Mouse (Mus musculus) cerebral cortex, adult 2 months (tissue): ENCODE results near the gene Hmga1b.

Source experiments
- WGBS: fragments of 180-500 bp; shearing (Covaris S2); methylation state at CpG from one replicate; pipeline ENCODE4 v1.1.7; 2018; 5-methylcytosine and 5-hydroxymethylcytosine counted together

Gene Hmga1b

DNA sequence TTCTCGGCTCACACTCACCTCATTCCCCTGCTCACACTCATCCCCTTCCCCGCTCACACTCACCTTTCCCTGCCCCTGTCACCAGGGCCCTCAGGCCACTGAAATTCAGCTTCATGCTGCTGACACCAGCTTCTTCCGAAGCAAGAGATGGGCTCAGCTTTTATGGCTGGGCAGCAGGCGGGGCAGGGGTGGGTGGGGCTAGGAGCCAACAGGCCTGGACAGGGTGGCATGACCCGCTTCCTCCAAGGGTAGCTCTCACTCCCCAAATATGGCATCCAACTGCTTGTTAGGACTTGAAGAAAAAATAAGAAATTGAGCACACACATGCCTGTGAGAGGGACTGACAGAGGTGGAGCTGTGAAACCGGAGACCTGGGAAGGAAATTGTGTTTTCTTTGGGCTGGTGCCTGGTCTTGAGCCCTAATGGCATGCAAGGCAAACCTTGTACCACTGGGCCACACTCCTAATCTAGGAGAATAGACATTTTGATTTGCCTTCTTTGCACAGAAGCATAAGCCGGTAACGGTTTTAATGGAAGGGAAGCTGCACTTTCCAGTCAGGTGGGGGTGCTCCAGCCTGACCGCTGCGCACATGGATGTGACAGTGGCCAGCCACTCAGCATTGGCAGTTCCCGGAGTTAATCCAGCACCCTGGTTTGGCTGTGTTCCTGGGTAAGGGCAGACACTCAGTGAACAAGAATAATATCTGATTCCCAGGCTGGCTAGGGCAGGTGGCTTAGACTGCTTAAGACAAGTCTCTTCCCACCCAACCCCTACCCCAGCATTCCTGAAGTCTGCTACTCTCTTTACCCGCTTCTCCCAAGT, 30.5 kb upstream of the Hmga1b start, which contains the start of gene Cbr2:
Gene Cbr2, minus strand, starts transcription at position 257 of the 823 bp plus-strand sequence.
- WGBS, result 79% methylated on average over 12 of the region's 12 CpGs

DNA sequence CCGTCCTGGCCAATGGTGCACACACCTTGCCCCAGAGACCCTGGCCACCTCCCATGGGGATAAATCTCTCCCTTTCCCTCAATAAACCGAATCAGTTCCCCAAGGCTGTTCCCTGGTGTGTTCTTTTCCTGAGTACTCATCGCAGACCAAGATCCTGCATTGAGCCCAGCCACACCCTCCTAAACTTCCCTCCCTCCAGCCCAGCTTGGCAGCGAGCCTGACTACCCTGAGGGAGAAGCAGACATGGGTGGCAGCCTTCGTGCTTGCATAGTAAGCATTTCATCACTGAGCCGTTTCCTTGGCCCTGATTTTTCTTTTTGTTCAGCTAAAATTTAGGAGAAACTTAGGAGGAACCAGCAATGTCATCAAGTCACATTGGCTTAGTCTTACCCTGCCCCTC, 29.1 kb upstream of the Hmga1b start:
- WGBS, result 43% methylated on average over 6 of the region's 6 CpGs

DNA sequence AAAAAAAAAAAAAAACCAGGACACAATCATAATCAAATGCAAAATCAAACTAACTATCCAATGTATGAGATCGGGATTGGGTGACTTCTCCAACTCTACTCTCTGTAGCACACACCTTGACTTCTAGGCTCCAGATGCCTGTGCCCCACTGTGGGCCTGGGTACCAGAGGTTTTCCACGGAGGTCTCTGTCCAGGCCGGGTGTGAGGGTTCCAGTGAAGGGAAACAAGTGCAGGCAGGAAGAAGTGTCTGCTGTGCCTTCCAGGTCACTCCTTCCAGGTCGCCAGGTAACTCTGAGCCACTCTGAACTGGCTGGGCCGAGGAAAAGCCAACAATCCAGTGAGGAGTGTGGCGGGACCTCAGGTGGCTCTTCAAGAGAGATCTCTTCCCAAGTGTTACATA, 26.2 kb upstream of the Hmga1b start:
- WGBS, result 81% methylated on average over 6 of the region's 6 CpGs

DNA sequence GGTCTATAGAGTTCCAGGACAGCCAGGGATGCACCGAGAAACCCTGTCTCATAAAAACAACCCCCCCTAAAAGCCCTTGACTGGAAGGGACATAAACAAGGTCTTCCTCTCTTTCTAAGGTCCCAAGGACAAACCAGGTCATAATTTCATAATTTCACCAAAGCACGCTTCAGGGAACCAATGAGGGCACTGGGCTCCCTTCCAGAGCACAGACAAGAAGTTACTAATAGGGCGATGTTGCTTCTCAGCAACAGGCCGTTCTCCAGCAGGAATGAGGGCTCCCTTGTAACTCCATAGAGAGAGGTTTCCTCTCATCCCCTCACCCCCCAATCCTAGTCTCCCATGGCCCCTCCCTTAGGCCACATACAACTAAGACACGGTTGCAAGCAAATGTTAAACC, 21.6 kb upstream of the Hmga1b start:
- 87% methylated on average over 5 of the region's 5 CpGs for WGBS

GRCm38 (mm10) chr11:120744121-120744701, 18.4 kb upstream of the Hmga1b start:
- WGBS, result 76% methylated on average over 7 of the region's 7 CpGs

- WGBS, result 79% methylated on average over 4 of the region's 4 CpGs
These were observed 14.6 kb upstream of the Hmga1b start for GRCm38 (mm10) chr11:120747974-120748373.

GRCm38 (mm10) chr11:120749430-120749829, 13.2 kb upstream of the Hmga1b start:
- WGBS, result 58% methylated on average over 8 of the region's 8 CpGs

DNA sequence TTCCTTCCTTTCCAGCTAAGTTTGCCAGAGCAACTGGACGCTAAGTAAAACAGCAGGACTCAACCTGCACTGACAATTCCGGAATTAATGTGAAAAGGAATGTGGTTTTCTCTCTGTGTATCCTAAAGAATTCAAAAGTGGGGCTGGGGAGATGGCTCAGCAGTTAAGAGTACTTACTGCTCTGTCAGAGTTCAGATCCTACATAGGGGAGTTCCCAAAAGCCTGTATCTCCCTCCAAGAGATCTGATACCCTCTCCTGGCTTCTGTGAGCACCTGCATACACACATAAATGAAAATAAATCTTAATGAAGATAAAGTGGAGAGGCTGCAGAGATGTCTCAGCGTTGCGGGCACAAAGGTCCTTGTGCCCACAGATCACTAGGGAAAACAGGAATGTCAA, 11.0 kb upstream of the Hmga1b start:
- whole genome bisulfite sequencing, result 80% methylated on average over 4 of the region's 4 CpGs

GRCm38 (mm10) chr11:120760236-120760635, 2.4 kb upstream of the Hmga1b start:
- 93% methylated on average over 9 of the region's 9 CpGs for WGBS

DNA sequence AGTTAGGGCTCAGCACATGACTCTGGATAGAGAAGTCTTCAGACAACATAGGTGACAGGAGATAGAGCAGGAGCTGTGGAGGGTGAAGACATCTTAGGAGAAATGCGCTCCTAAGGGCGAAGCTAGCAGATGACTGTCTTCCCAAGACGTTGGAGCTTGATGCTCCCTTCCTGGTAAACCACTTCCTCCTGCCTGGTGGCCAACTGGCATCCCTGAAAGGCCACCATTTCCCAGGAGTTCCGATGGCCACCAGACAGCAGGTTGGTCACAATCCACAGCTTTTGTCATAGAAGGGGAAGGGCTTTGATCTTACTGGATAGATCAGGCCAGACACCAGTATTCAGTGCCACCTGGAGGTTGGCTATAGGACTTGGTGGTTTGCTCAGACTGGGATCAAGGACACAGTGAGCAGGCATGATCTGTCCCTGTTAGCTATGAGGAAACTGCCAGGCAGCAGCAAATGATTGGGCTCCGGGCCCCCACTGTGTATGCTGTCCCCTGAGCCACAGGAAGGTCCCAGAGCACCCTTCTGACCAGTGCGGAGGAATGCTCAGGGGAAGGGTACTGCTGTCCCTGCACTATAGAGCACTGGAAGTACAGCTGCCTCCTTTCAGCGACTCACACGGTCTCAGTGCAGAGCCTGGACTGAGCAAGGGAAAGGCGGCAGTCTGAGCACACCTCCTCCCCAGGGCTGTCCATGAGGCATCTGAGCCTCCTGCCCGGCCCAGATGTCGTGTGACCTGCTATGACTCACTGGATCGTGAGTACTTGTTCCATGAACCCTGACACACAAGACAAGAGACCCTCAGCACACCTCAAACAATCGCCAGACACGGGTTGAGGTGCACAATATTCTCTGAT, 553 bp upstream of the Hmga1b start:
- WGBS, result 72% methylated on average over 14 of the region's 14 CpGs

GRCm38 (mm10) chr11:120763121-120763999, 766 bp downstream of the Hmga1b start:
- WGBS, result 35% methylated on average over 8 of the region's 23 CpGs

GRCm38 (mm10) chr11:120767023-120767422, 4.4 kb downstream of the Hmga1b start:
- 88% methylated on average over 3 of the region's 7 CpGs for WGBS

- WGBS, result 74% methylated on average over 1 of the region's 1 CpGs
These were observed 5.6 kb downstream of the Hmga1b start for GRCm38 (mm10) chr11:120768206-120768605.

GRCm38 (mm10) chr11:120772749-120773148, 10.2 kb downstream of the Hmga1b start:
- 83% methylated on average over 3 of the region's 3 CpGs for WGBS

GRCm38 (mm10) chr11:120773463-120774190, 11.0 kb downstream of the Hmga1b start:
- whole genome bisulfite sequencing, result 93% methylated on average over 7 of the region's 7 CpGs

DNA sequence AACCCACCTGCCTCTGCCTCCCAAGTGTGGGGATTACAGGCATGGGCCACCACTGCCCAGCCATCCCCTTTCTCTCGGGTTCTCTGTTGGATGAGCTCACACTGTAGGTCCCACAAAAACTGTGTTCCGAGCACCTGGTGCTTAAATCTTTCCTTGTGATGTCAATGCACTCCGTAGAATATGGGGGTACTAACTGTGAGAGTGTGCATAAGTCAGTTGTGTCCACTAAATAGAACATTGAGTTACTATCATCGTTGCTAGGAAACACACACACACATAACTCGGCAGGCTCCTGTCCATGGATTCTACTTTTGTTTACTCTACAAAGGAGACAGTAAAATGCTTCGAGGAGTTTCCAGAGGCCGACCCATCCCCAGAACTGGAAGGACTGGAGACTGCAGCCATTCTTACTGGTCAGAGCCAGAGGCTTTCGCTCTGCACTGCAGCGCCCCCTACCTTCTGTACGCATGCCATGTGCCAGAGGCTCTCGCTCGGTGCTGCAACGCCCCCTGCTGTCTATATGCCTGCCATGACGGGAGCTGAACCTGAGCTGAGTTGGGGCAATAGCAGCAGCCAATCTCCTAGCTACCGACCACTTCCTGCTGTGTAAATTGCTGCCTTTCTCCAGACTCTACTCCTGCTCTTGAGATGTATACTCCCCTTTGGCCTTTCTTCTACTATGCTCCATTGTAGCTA, 13.3 kb downstream of the Hmga1b start:
- WGBS, result 18% methylated on average over 15 of the region's 15 CpGs

DNA sequence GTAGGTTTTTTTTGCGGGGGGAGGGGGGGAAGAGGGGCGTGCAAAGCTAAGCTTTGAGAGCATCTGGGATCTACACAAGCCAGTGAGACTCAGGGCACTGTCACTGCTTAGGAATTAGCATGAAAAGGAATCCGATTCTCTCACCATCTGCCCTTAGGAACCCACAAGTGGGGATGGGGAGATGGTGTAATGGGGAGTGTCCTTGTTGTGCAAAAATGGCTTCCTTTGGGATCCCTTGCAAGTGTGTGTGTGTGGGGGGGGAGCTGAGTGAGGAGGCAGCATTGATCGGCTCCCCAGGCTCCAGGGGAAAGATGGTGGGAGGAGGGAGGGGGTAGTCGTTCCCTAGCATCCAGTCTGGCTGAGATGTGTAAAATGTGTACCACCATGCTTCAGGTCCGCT, 14.5 kb downstream of the Hmga1b start:
- 20% methylated on average over 6 of the region's 6 CpGs for WGBS

- WGBS, result 92% methylated on average over 1 of the region's 1 CpGs
These were observed 17.3 kb downstream of the Hmga1b start for GRCm38 (mm10) chr11:120779876-120780275.

- WGBS, result 98% methylated on average over 6 of the region's 6 CpGs
These were observed 18.8 kb downstream of the Hmga1b start for GRCm38 (mm10) chr11:120781361-120781760.
